Mouse (Mus musculus) MEL (cell line): ENCODE results near the gene Uri1.

Source experiments
- CHD2 ChIP-seq: IDR thresholded peaks from 2 replicates; pipeline ENCODE4 v1.6.1; 2011; ENCODE audit warnings: low read length, improper control_type of control experiment
- CTCF ChIP-seq, 3 experiments: IDR thresholded peaks in 2 of 3; conservative IDR thresholded peaks in 1 of 3; 2 replicates each; pipeline ENCODE4 v1.5.1; 2011 to 2012; ENCODE audit warnings: low read length in 3 of 3, low read depth in 2 of 3, mild to moderate bottlenecking in 2 of 3, improper control_type of control experiment in 1 of 3, inconsistent platforms in 1 of 3, mixed read lengths in 1 of 3, moderate library complexity in 1 of 3; ENCODE audit not compliant: control insufficient read depth in 1 of 3, insufficient read depth in 1 of 3, poor library complexity in 1 of 3, severe bottlenecking in 1 of 3
- E2F4 ChIP-seq: IDR thresholded peaks from 2 replicates; pipeline ENCODE4 v1.6.1; 2011; ENCODE audit warnings: low read depth, low read length, improper control_type of control experiment, borderline replicate concordance
- EP300 ChIP-seq, 2 experiments: IDR thresholded peaks; 2 replicates each; pipeline ENCODE4 v1.6.1; 2011; ENCODE audit warnings: improper control_type of control experiment in 2 of 2, low read length in 2 of 2, low read depth in 1 of 2, mild to moderate bottlenecking in 1 of 2
- KAT2A ChIP-seq: conservative IDR thresholded peaks from 2 replicates; pipeline ENCODE4 v1.6.1; 2012; ENCODE audit warnings: low read depth, low read length, improper control_type of control experiment, inconsistent platforms
- POLR2AphosphoS5 ChIP-seq: IDR thresholded peaks from 2 replicates; pipeline ENCODE4 v1.6.1; 2012; ENCODE audit warnings: low read depth, borderline replicate concordance, mild to moderate bottlenecking, inconsistent platforms, low read length, moderate library complexity, mixed read lengths
- TAL1 ChIP-seq: IDR thresholded peaks from 2 replicates; pipeline ENCODE4 v1.6.1; 2012; ENCODE audit warnings: mild to moderate bottlenecking, inconsistent platforms, low read length, moderate library complexity, mixed read lengths
- USF2 ChIP-seq, 2 experiments: IDR thresholded peaks; 2 replicates each; pipeline ENCODE4 v1.6.1; 2011 to 2012; ENCODE audit warnings: improper control_type of control experiment in 2 of 2, low read length in 2 of 2, borderline replicate concordance in 1 of 2, inconsistent platforms in 1 of 2, low read depth in 1 of 2, mild to moderate bottlenecking in 1 of 2; ENCODE audit not compliant: insufficient read depth in 1 of 2

- TF ChIP-seq EP300 (IDR thresholded peaks at IDR 0.05; ENCODE audit: low read depth in 1 of 2, low read length in 2 of 2) (no peak), E2F4 (no peak), USF2 (IDR thresholded peaks at IDR 0.05; ENCODE audit: borderline replicate concordance in 1 of 2, insufficient read depth in 1 of 2, low read depth in 1 of 2, low read length in 2 of 2) (no peak), CTCF (IDR thresholded peaks at IDR 0.05 in 2 of 3, conservative IDR thresholded peaks at IDR 0.05 in 1 of 3; ENCODE audit: control insufficient read depth in 1 of 3, insufficient read depth in 1 of 3, low read depth in 2 of 3, low read length in 3 of 3, poor library complexity in 1 of 3, severe bottlenecking in 1 of 3) (no peak), TAL1 (no peak), CHD2 (no peak), KAT2A (no peak), POLR2AphosphoS5 (no peak)
These were observed 106.5 kb downstream of the Uri1 start for GRCm38 (mm10) chr7:37916762-37917439.
